In the genomic region with DNA sequence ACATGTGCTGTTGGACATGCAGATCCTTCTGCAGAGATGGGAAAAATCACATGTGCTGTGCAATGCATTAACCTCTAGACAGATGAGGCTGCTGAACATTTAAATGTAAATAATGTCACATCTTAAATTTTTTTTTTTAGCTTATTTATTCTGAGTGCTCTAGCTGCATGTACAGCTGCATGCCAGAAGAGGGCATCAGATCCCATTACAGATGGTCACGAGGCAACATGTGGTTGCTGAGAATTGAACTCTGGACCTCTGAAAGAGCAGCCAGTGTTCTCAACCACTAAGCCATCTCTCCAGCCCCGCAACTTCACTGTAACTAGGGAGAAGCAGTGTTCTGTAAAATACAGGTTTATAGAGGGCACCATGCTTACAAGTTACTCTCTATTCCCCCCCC, we compare ENCODE assay signal across 25 mouse cellular contexts. TPM values are rescaled to one million over a fixed set of nuclear protein-coding genes. Genes with fewer than 3 reads are reported as not detected.
A peak's percentile ranks its signal among the peaks of the same experiment; 100 is the strongest.
DNase-seq lines count a peak whose midpoint lies in the region; ATAC-seq and TF ChIP-seq lines count a peak whose summit lies in the region.
"Had no signal": no experiment of that assay in that cellular context is flagged by ENCODE, and none has a peak within 500 bp of the region (broad histone marks: within the 10 kb centered on the region; RNA-seq: fewer than 3 reads in every experiment).

No protein-coding gene starts in this region.

- no peaks in the 10 kb centered on the region for H3K27me3 ChIP-seq in kidney, postnatal 0 days (ENCODE audit: insufficient read depth, low read length)
- H3K27me3 ChIP-seq in liver, postnatal 0 days (ENCODE audit: insufficient read depth, low read length), result no peaks in the 10 kb centered on the region
- peaks cover 2% of the 10 kb centered on the region; the same call in 1 of the 2 replicates for H3K27me3 ChIP-seq in E14TG2a.4 (ENCODE audit: insufficient read depth, low read length)
- H3K27me3 ChIP-seq in stomach, postnatal 0 days (ENCODE audit: control insufficient read depth, insufficient read depth, low read length), result no peaks in the 10 kb centered on the region
- H3K27me3 ChIP-seq: embryonic facial prominence, embryonic 12.5 days; forebrain, embryonic 13.5 days; forebrain, embryonic 15.5 days had no signal

- no peaks in the 10 kb centered on the region for H3K36me3 ChIP-seq in kidney, postnatal 0 days (ENCODE audit: insufficient read depth, low read length)
- no peaks in the 10 kb centered on the region for H3K36me3 ChIP-seq in liver, postnatal 0 days (replicated peaks; ENCODE audit: insufficient read depth, low read length)
- H3K36me3 ChIP-seq in E14TG2a.4 (ENCODE audit: insufficient read depth, low read length), result no peaks in the 10 kb centered on the region
- H3K36me3 ChIP-seq in stomach, postnatal 0 days (ENCODE audit: control insufficient read depth, insufficient read depth, low read length), result no peaks in the 10 kb centered on the region
- H3K36me3 ChIP-seq: embryonic facial prominence, embryonic 10.5 days; embryonic facial prominence, embryonic 12.5 days; forebrain, embryonic 15.5 days had no signal

- H3K9ac ChIP-seq in kidney, postnatal 0 days (ENCODE audit: low read depth, low read length), result no peak overlapping the region
- H3K9ac ChIP-seq in liver, postnatal 0 days (replicated peaks), result no peak overlapping the region
- no peak overlapping the region for H3K9ac ChIP-seq in stomach, postnatal 0 days (ENCODE audit: low read length)
- H3K9ac ChIP-seq: embryonic facial prominence, embryonic 12.5 days; forebrain, embryonic 13.5 days; forebrain, embryonic 15.5 days; forebrain, postnatal 0 days had no signal

- peak; percentile 23; the same call in 1 of the 2 replicates for TF ChIP-seq CTCF in kidney, postnatal 0 days (IDR thresholded peaks at IDR 0.05; ENCODE audit: low read depth)
- TF ChIP-seq CTCF in liver, postnatal 0 days (IDR thresholded peaks at IDR 0.05; ENCODE audit: low read depth), result 0 out of 2 replicates have a peak, but pooled peaks have one; percentile 13
- peak; percentile 43 for TF ChIP-seq CTCF in E14TG2a.4 (conservative IDR thresholded peaks at IDR 0.05; ENCODE audit: low read length)
- TF ChIP-seq CTCF in stomach, postnatal 0 days (IDR thresholded peaks at IDR 0.05; ENCODE audit: low read depth), result peak; percentile 51

- TF ChIP-seq EP300 in liver, postnatal 0 days (IDR thresholded peaks at IDR 0.05; ENCODE audit: low read depth), result no peak
- TF ChIP-seq EP300 in stomach, postnatal 0 days (optimal IDR thresholded peaks at IDR 0.05), result no peak

- no peak for ATAC-seq in kidney, postnatal 0 days (replicated peaks; ENCODE audit: low FRiP score, low read depth)
- ATAC-seq in liver, postnatal 0 days, result no peak
- no peak for ATAC-seq in stomach, postnatal 0 days (ENCODE audit: low FRiP score, low TSS enrichment)
- no peak for ATAC-seq in granulocyte monocyte progenitor cell, adult 5-6 weeks (replicated peaks; ENCODE audit: poor library complexity, severe bottlenecking)
- ATAC-seq in monocyte, adult 5-6 weeks (replicated peaks; ENCODE audit: insufficient number of reproducible peaks, low FRiP score, low TSS enrichment, poor library complexity, severe bottlenecking), result no peak
- ATAC-seq: activated CD4-positive, CD25-positive, alpha-beta regulatory T cell, adult 4 months; CD4-positive, CD25-positive, alpha-beta regulatory T cell, adult 4 months; forebrain, embryonic 13.5 days; forebrain, embryonic 15.5 days; forebrain, postnatal 0 days had no signal

- no peaks in the 10 kb centered on the region for H3K9me3 ChIP-seq in kidney, postnatal 0 days (replicated peaks; ENCODE audit: low read length)
- H3K9me3 ChIP-seq in liver, postnatal 0 days (ENCODE audit: low read length), result no peaks in the 10 kb centered on the region
- H3K9me3 ChIP-seq in E14TG2a.4 (ENCODE audit: low read length), result 0 out of 2 replicates have a peak, but pooled peaks cover 3% of the 10 kb centered on the region
- no peaks in the 10 kb centered on the region for H3K9me3 ChIP-seq in stomach, postnatal 0 days (ENCODE audit: control insufficient read depth, low read length)
- H3K9me3 ChIP-seq: embryonic facial prominence, embryonic 10.5 days; embryonic facial prominence, embryonic 12.5 days; forebrain, embryonic 15.5 days had no signal

- no peak for DNase-seq in kidney, postnatal 0 days (ENCODE audit: low spot score)
- no peak for DNase-seq in kidney, adult 8-10 months
- no peak for DNase-seq in liver, postnatal 0 days
- no peak for DNase-seq in liver
- peak; percentile 11 for DNase-seq in stomach, postnatal 0 days (ENCODE audit: low spot score)
- DNase-seq: adrenal gland, adult 8-10 months; adrenal gland, postnatal 14 days; adrenal gland, postnatal 36 days; B cell, adult 2 months; cerebellum, adult 11-12 months; cerebellum, adult 2 months; cerebellum, adult 9-10 months; forebrain, postnatal 0 days had no signal

- no peak overlapping the region for H3K27ac ChIP-seq in kidney, postnatal 0 days
- no peak overlapping the region for H3K27ac ChIP-seq in liver, postnatal 0 days (ENCODE audit: low read depth)
- no peak overlapping the region for H3K27ac ChIP-seq in stomach, postnatal 0 days (replicated peaks)
- H3K27ac ChIP-seq: embryonic facial prominence, embryonic 10.5 days; embryonic facial prominence, embryonic 12.5 days; forebrain, embryonic 13.5 days; forebrain, embryonic 15.5 days had no signal

- no peak overlapping the region for H3K4me2 ChIP-seq in kidney, postnatal 0 days (ENCODE audit: low read length)
- no peak overlapping the region for H3K4me2 ChIP-seq in liver, postnatal 0 days (ENCODE audit: low read depth, low read length)
- no peak overlapping the region for H3K4me2 ChIP-seq in stomach, postnatal 0 days (replicated peaks; ENCODE audit: low read depth)
- H3K4me2 ChIP-seq: embryonic facial prominence, embryonic 12.5 days; forebrain, embryonic 13.5 days; forebrain, embryonic 15.5 days had no signal

- H3K4me1 ChIP-seq in kidney, postnatal 0 days (replicated peaks; ENCODE audit: insufficient read depth, low read length), result no peaks in the 10 kb centered on the region
- H3K4me1 ChIP-seq in liver, postnatal 0 days (ENCODE audit: insufficient read depth), result no peaks in the 10 kb centered on the region
- H3K4me1 ChIP-seq in E14TG2a.4 (replicated peaks; ENCODE audit: low read depth, low read length), result peaks cover 3% of the 10 kb centered on the region; the same call in 1 of the 2 replicates
- H3K4me1 ChIP-seq in stomach, postnatal 0 days (replicated peaks; ENCODE audit: control insufficient read depth, insufficient read depth), result no peaks in the 10 kb centered on the region
- H3K4me1 ChIP-seq: embryonic facial prominence, embryonic 10.5 days; embryonic facial prominence, embryonic 12.5 days; forebrain, embryonic 15.5 days had no signal

- no peak overlapping the region for H3K4me3 ChIP-seq in kidney, postnatal 0 days (replicated peaks; ENCODE audit: low read depth, low read length)
- no peak overlapping the region for H3K4me3 ChIP-seq in liver, postnatal 0 days (ENCODE audit: low read depth, low read length)
- H3K4me3 ChIP-seq in E14TG2a.4 (replicated peaks; ENCODE audit: low read length), result no peak overlapping the region
- no peak overlapping the region for H3K4me3 ChIP-seq in stomach, postnatal 0 days (ENCODE audit: low read depth, low read length)
- H3K4me3 ChIP-seq: embryonic facial prominence, embryonic 10.5 days; embryonic facial prominence, embryonic 12.5 days; forebrain, embryonic 13.5 days; forebrain, embryonic 15.5 days had no signal

- 79% methylated on average over 2 of the region's 2 CpGs for WGBS in kidney, postnatal 0 days
- 65% methylated on average over 2 of the region's 2 CpGs for WGBS in liver, postnatal 0 days (ENCODE audit: insufficient replicate concordance)
- 79% methylated on average over 2 of the region's 2 CpGs for WGBS in stomach, postnatal 0 days

RNA-seq across cellular contexts. Expression of a gene that starts 11.6 kb away (rescaled TPM):
- 21.8 and 22.5 TPM in 2 replicates for polyA plus RNA-seq in kidney, postnatal 0 days (2015; fragmentation: Nextera tagmentation; extraction: Ambion mirVana)
- 0.41 and 0.43 TPM in 2 replicates for polyA plus RNA-seq in liver, postnatal 0 days (2015; fragmentation: Nextera tagmentation; extraction: Ambion mirVana)
- polyA plus RNA-seq in stomach, postnatal 0 days (2015; fragmentation: Nextera tagmentation; extraction: Ambion mirVana), result 56.4 and 62.8 TPM in 2 replicates
- not detected in 2 replicates for total RNA-seq in granulocyte monocyte progenitor cell, adult 5-6 weeks (2014; fragmentation: Nextera tagmentation)
- not detected in 2 replicates for total RNA-seq in granulocyte monocyte progenitor cell, adult 5-6 weeks (2017)
- not detected in 3 replicates for total RNA-seq in monocyte, adult 5-6 weeks (2017)
- total RNA-seq: adrenal gland, adult 18-20 months; adrenal gland, adult 8-10 months; adrenal gland, postnatal 14 days; adrenal gland, postnatal 36 days; CH12.LX; forebrain, postnatal 0 days; MEL had no signal
- polyA plus RNA-seq: activated CD4-positive, CD25-positive, alpha-beta regulatory T cell, adult 4 months; cerebellum, adult 2 months; forebrain, embryonic 13.5 days; forebrain, embryonic 15.5 days; forebrain, postnatal 0 days had no signal

RNA-seq across cellular contexts. Expression of a gene that starts 53.5 kb away (rescaled TPM):
- polyA plus RNA-seq in kidney, postnatal 0 days (2015; fragmentation: Nextera tagmentation; extraction: Ambion mirVana), result 0.45 and 0.54 TPM in 2 replicates
- polyA plus RNA-seq in liver, postnatal 0 days (2015; fragmentation: Nextera tagmentation; extraction: Ambion mirVana), result 0.97 and 1.2 TPM in 2 replicates
- polyA plus RNA-seq in stomach, postnatal 0 days (2015; fragmentation: Nextera tagmentation; extraction: Ambion mirVana), result 5.9 and 8.5 TPM in 2 replicates
- total RNA-seq in granulocyte monocyte progenitor cell, adult 5-6 weeks (2014; fragmentation: Nextera tagmentation), result not detected in 2 replicates
- 0.09 and 0.10 TPM in 2 replicates for total RNA-seq in granulocyte monocyte progenitor cell, adult 5-6 weeks (2017)
- total RNA-seq in monocyte, adult 5-6 weeks (2017), result not detected in 3 replicates
- total RNA-seq: CH12.LX, MEL had no signal

Comparison
In these comparisons a context has a peak if more than half of its experiments do, and no peak if none do; other contexts are left out.
1. RNA of a gene that starts 11.6 kb away (polyA plus RNA-seq): 56.4 to 62.8 TPM in stomach, postnatal 0 days and 21.8 to 22.5 TPM in kidney, postnatal 0 days; 0.41 to 0.43 TPM in liver, postnatal 0 days; every median in the first group is over 10 times any median in the second.
2. Peak in every context shown above with its lines, with median percentiles within 50 percentile points of each other: CTCF ChIP-seq.